Mouse (Mus musculus) liver, embryonic 11.5 days (tissue): ENCODE data around the gene Cox7a1. TPM values are rescaled to one million over a fixed set of nuclear protein-coding genes. Genes with fewer than 3 reads are reported as not detected.

ENCODE experiments used
- ATAC-seq: fragments of 200-750 bp; cut with Nextera tagmentation; replicated peaks from 2 replicates; pipeline ENCODE4 v1.8.0; 2017; ENCODE audit warnings: moderate number of reproducible peaks, mild to moderate bottlenecking, moderate TSS enrichment, moderate library complexity; ENCODE audit not compliant: low FRiP score
- DNase-seq: peaks from one replicate; pipeline ENCODE4 v3.0.0-alpha.2; 2017; ENCODE audit warnings: low spot score
- H3K27ac ChIP-seq: fragments of 300-500 bp; sonication (generic); 2 replicates; pipeline ENCODE4 v1.5.1; 2014; ENCODE audit warnings: mild to moderate bottlenecking, low read depth, low read length, control low read depth
- H3K27me3 ChIP-seq: fragments of 300-500 bp; sonication (generic); replicated peaks from 2 replicates; pipeline ENCODE4 v1.6.1; 2014; ENCODE audit warnings: low read length, mixed read lengths; ENCODE audit not compliant: control insufficient read depth, insufficient read depth
- H3K36me3 ChIP-seq: fragments of 300-500 bp; sonication (generic); 2 replicates; pipeline ENCODE4 v1.6.1; 2014; ENCODE audit warnings: mild to moderate bottlenecking, low read length, moderate library complexity, mixed read lengths; ENCODE audit not compliant: control insufficient read depth, insufficient read depth
- H3K4me1 ChIP-seq: fragments of 300-500 bp; sonication (generic); replicated peaks from 2 replicates; pipeline ENCODE4 v1.6.1; 2014; ENCODE audit warnings: low read length, mixed read lengths; ENCODE audit not compliant: control insufficient read depth, insufficient read depth
- H3K4me2 ChIP-seq: fragments of 300-500 bp; sonication (generic); 2 replicates; pipeline ENCODE4 v1.6.1; 2014; ENCODE audit warnings: mild to moderate bottlenecking, control low read depth, moderate library complexity
- H3K4me3 ChIP-seq: fragments of 300-500 bp; sonication (generic); 2 replicates; pipeline ENCODE4 v1.5.1; 2014; ENCODE audit warnings: low read depth, low read length, control low read depth
- H3K9ac ChIP-seq: fragments of 300-500 bp; sonication (generic); 2 replicates; pipeline ENCODE4 v1.6.1; 2014; ENCODE audit warnings: low read depth, low read length, control low read depth
- H3K9me3 ChIP-seq: fragments of 300-500 bp; sonication (generic); 2 replicates; pipeline ENCODE4 v1.6.1; 2016; ENCODE audit warnings: low read length, inconsistent platforms, mixed read lengths; ENCODE audit not compliant: control insufficient read depth
- WGBS: fragments of 180-500 bp; shearing (Covaris S2); extraction: QIAGEN DNeasy Blood & Tissue Kit; methylation state at CpG from one replicate; pipeline ENCODE4 v1.1.7; 2014; 5-methylcytosine and 5-hydroxymethylcytosine counted together
- polyA plus RNA-seq: library from polyadenylated mRNA; unstranded; fragments of >200 nt; fragmentation: Nextera tagmentation; extraction: Ambion mirVana; gene quantifications from 2 replicates; pipeline ENCODE4 v1.2.1, GENCODE M21; 2014

Cox7a1 gene
- polyA plus RNA-seq, 1 experiment from 2014 or later, result 4.7 TPM

DNA sequence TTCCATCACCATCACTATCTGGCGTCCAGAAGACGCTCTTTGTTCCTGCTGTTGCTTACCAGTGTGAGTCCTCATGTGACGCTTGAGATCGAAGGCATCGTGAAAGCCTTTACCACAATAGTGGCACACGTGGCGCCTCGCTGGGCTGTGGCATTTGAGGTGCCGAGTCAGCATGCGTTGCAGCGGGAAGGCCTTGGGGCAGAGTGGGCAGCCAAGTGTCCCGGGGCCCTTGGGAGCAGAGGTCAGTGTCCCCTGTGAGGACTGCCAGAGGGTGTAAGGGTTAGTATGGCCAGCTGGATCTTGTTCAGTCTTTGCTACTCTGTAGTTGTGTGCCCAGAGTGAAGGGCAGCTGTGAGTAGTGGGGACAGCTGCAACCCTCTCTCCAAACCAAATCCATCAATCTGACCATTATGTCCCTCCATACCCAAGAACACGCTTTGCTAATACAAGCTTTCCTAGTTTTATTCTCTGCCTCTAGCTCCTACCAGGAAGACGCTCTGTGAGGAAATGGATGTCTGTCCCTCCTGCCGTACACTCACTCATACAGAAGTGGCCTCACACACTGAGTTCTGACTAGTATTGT lies 50.4 kb downstream of the Cox7a1 start:
- H3K27ac ChIP-seq, result no peak overlapping the region
- DNase-seq (no peak), ATAC-seq (no peak)
- no peak overlapping the region for H3K4me3 ChIP-seq
- WGBS, result 93% methylated on average over 15 of the region's 15 CpGs
- H3K9ac ChIP-seq, result no peak overlapping the region
- H3K4me2 ChIP-seq, result no peak overlapping the region
- no peaks in the 10 kb centered on the region for H3K27me3 ChIP-seq
- H3K36me3 ChIP-seq, result no peaks in the 10 kb centered on the region
- H3K9me3 ChIP-seq, result no peaks in the 10 kb centered on the region
- H3K4me1 ChIP-seq, result peaks cover 5% of the 10 kb centered on the region

GRCm38 (mm10) chr7:30235091-30235490 lies 51.1 kb downstream of the Cox7a1 start:
- Histone ChIP-seq H3K36me3 (no peaks in the 10 kb centered on the region), H3K4me2 (no peak overlapping the region), H3K9me3 (no peaks in the 10 kb centered on the region), H3K27me3 (no peaks in the 10 kb centered on the region), H3K9ac (no peak overlapping the region), H3K4me1 (peaks cover 5% of the 10 kb centered on the region), H3K27ac (no peak overlapping the region), H3K4me3 (no peak overlapping the region)
- ATAC-seq, result no peak
- WGBS, result 87% methylated on average over 8 of the region's 8 CpGs
- DNase-seq, result no peak

DNA sequence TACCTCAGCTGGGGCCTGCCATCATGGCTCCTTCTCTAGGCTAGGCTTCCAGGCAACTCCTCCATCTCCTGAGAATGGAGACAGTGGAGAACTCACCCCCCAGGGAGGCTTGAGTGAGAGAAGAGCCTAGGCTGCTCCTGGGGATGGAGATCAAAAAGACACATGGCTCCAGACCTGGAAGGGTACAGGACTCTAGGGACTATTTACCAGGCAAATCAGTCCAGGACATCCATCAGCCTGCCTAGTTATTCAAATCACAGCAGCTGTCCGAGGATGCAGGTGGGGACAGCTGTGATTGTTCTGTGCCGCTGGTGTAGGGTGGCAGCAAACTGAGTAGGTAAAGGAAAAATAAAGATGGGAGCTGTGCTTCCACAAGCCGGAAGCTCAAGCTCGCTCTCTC lies 51.7 kb downstream of the Cox7a1 start, which contains the start of gene Ovol3:
TSS of gene Ovol3 (minus strand) at position 101 of the 400 bp plus-strand sequence.
- Histone ChIP-seq H3K27me3 (no peaks in the 10 kb centered on the region), H3K4me2 (no peak within 1 kb of the TSS), H3K4me1 (peaks cover 5% of the 10 kb centered on the region), H3K27ac (no peak within 1 kb of the TSS), H3K9ac (no peak within 1 kb of the TSS), H3K4me3 (no peak within 1 kb of the TSS), H3K9me3 (no peaks in the 10 kb centered on the region), H3K36me3 (0 out of 2 replicates have a peak, but pooled peaks cover 4% of the 10 kb centered on the region)
- DNase-seq (no peak), ATAC-seq (no peak)
- 72% methylated on average over 4 of the region's 4 CpGs for WGBS

Other genes starting within 250 kb of the Cox7a1 start
- gene Zfp74, start 230.1 kb upstream of the Cox7a1 start, polyA plus RNA-seq, result 6.7 and 7.0 TPM in 2 replicates
- gene Zfp568, start 200.2 kb upstream of the Cox7a1 start, polyA plus RNA-seq, result 23.6 and 25.3 TPM in 2 replicates
- gene Zfp14, start 132.8 kb upstream of the Cox7a1 start, polyA plus RNA-seq, result 1.4 and 1.8 TPM in 2 replicates
- gene Zfp82, start 111.2 kb upstream of the Cox7a1 start, polyA plus RNA-seq, result 3.9 and 4.1 TPM in 2 replicates
- gene Gm26920, start 93.7 kb upstream of the Cox7a1 start, polyA plus RNA-seq, result 0.32 and 0.43 TPM in 2 replicates
- 7.6 and 7.7 TPM in 2 replicates for gene Zfp566, start 93.6 kb upstream of the Cox7a1 start, polyA plus RNA-seq
- 48.6 and 54.6 TPM in 2 replicates for gene Zfp260, start 89.4 kb upstream of the Cox7a1 start, polyA plus RNA-seq
- 2.8 and 2.9 TPM in 2 replicates for gene Zfp382, start 62.2 kb upstream of the Cox7a1 start, polyA plus RNA-seq
- 7.5 and 8.8 TPM in 2 replicates for gene Zfp146, start 14.4 kb upstream of the Cox7a1 start, polyA plus RNA-seq
- 45.1 and 54.9 TPM in 2 replicates for gene Capns1, start 14.7 kb downstream of the Cox7a1 start, polyA plus RNA-seq
- gene Polr2i, start 47.8 kb downstream of the Cox7a1 start, polyA plus RNA-seq, result 109 and 129 TPM in 2 replicates
- 124 and 126 TPM in 2 replicates for gene Tbcb, start 48.1 kb downstream of the Cox7a1 start, polyA plus RNA-seq
- not detected in 2 replicates for gene Ovol3, start 51.6 kb downstream of the Cox7a1 start, polyA plus RNA-seq
- not detected in 2 replicates for gene Thap8, start 96.0 kb downstream of the Cox7a1 start, polyA plus RNA-seq
- 15.3 and 16.0 TPM in 2 replicates for gene Wdr62, start 96.3 kb downstream of the Cox7a1 start, polyA plus RNA-seq
- 16.3 and 17.6 TPM in 2 replicates for gene Clip3, start 107.6 kb downstream of the Cox7a1 start, polyA plus RNA-seq
- gene Alkbh6, start 124.6 kb downstream of the Cox7a1 start, polyA plus RNA-seq, result 38.7 and 43.4 TPM in 2 replicates
- 25.6 and 28.9 TPM in 2 replicates for gene Syne4, start 130.7 kb downstream of the Cox7a1 start, polyA plus RNA-seq
- gene E130208F15Rik, start 137.6 kb downstream of the Cox7a1 start, polyA plus RNA-seq, result not detected in 2 replicates
- 13.5 and 14.6 TPM in 2 replicates for gene Sdhaf1, start 139.8 kb downstream of the Cox7a1 start, polyA plus RNA-seq
- gene Lrfn3, start 178.6 kb downstream of the Cox7a1 start, polyA plus RNA-seq, result 3.5 TPM in 2 replicates
- 60.6 and 61.9 TPM in 2 replicates for gene Tyrobp, start 229.6 kb downstream of the Cox7a1 start, polyA plus RNA-seq
- 2.2 and 2.9 TPM in 2 replicates for gene Hcst, start 235.7 kb downstream of the Cox7a1 start, polyA plus RNA-seq
- gene Nfkbid, start 237.6 kb downstream of the Cox7a1 start, polyA plus RNA-seq, result 1.8 and 3.6 TPM in 2 replicates